ENCODE assay signal across 22 mouse cellular contexts in genomic region chr15:88399989-88400388, GRCm38 (mm10).
"Had no signal": no experiment of that assay in that cellular context is flagged by ENCODE, and none has a peak within 500 bp of the region (broad histone marks: within the 10 kb centered on the region; RNA-seq: fewer than 3 reads in every experiment).

No protein-coding gene starts in this region.

- H3K4me1 ChIP-seq: heart, embryonic 13.5 days; heart, embryonic 15.5 days; kidney, embryonic 15.5 days; limb, embryonic 15.5 days had no signal

- H3K27me3 ChIP-seq: heart, embryonic 15.5 days; hindbrain, embryonic 15.5 days; limb, embryonic 13.5 days; limb, embryonic 15.5 days had no signal

- H3K36me3 ChIP-seq: heart, embryonic 13.5 days; heart, embryonic 15.5 days; hindbrain, embryonic 13.5 days; hindbrain, embryonic 15.5 days; kidney, embryonic 15.5 days; limb, embryonic 13.5 days; limb, embryonic 15.5 days had no signal

- H3K4me3 ChIP-seq: heart, adult 2 months; heart, embryonic 13.5 days; heart, embryonic 15.5 days; hindbrain, embryonic 13.5 days; hindbrain, embryonic 15.5 days; kidney, embryonic 15.5 days; limb, embryonic 13.5 days; limb, embryonic 15.5 days had no signal

- DNase-seq: gastrocnemius, postnatal 14 days; gastrocnemius, postnatal 36 days; heart, adult 2 months; heart, postnatal 14 days; heart, postnatal 36 days; kidney, adult 11 months; kidney, adult 2 months; kidney, adult 9 months; kidney, postnatal 14 days; kidney, postnatal 36 days; layer of hippocampus, adult 9-11 months; layer of hippocampus, postnatal 36 days; left cerebral cortex, postnatal 4 days had no signal

- H3K27ac ChIP-seq: heart, adult 2 months; heart, embryonic 13.5 days; heart, embryonic 15.5 days; hindbrain, embryonic 13.5 days; hindbrain, embryonic 15.5 days; hindbrain, postnatal 0 days; kidney, embryonic 15.5 days; kidney, postnatal 0 days; limb, embryonic 13.5 days; limb, embryonic 15.5 days had no signal
